Mouse (Mus musculus) erythroblast, embryonic 14.5 days (primary cell): ENCODE measurements around the gene Blvrb. TPM values are rescaled to one million over a fixed set of nuclear protein-coding genes. Genes with fewer than 3 reads are reported as not detected.

Experiments used
- H3K27me3 ChIP-seq: 2 replicates; pipeline ENCODE4 v1.6.1; 2012; ENCODE audit warnings: inconsistent platforms; ENCODE audit not compliant: control insufficient read depth
- H3K36me3 ChIP-seq: 2 replicates; pipeline ENCODE4 v1.6.1; 2012; ENCODE audit warnings: mild to moderate bottlenecking, inconsistent platforms; ENCODE audit not compliant: control insufficient read depth
- H3K4me1 ChIP-seq: 2 replicates; pipeline ENCODE4 v1.6.1; 2012; ENCODE audit warnings: inconsistent platforms; ENCODE audit not compliant: control insufficient read depth
- H3K4me3 ChIP-seq: replicated peaks from 2 replicates; pipeline ENCODE3; 2012; ENCODE audit warnings: moderate library complexity, mild to moderate bottlenecking, inconsistent platforms
- H3K9me3 ChIP-seq: 2 replicates; pipeline ENCODE4 v1.6.1; 2012; ENCODE audit warnings: low read length, inconsistent platforms, mixed read lengths; ENCODE audit not compliant: control insufficient read depth
- GATA1 ChIP-seq: IDR thresholded peaks from 2 replicates; pipeline ENCODE4 v1.6.1; 2012; ENCODE audit warnings: low read length, inconsistent platforms, mixed read lengths
- TAL1 ChIP-seq: IDR thresholded peaks from 3 replicates; pipeline ENCODE4 v1.6.1; 2012; ENCODE audit warnings: low read length, inconsistent platforms, mixed read lengths
- polyA plus RNA-seq: library from polyadenylated mRNA; stranded (reverse); fragments of >175 nt; gene quantifications from 2 replicates; pipeline ENCODE4 v1.2.3, GENCODE M21; 2012

The Blvrb gene
- polyA plus RNA-seq = 842 and 917 TPM in 2 replicates

DNA sequence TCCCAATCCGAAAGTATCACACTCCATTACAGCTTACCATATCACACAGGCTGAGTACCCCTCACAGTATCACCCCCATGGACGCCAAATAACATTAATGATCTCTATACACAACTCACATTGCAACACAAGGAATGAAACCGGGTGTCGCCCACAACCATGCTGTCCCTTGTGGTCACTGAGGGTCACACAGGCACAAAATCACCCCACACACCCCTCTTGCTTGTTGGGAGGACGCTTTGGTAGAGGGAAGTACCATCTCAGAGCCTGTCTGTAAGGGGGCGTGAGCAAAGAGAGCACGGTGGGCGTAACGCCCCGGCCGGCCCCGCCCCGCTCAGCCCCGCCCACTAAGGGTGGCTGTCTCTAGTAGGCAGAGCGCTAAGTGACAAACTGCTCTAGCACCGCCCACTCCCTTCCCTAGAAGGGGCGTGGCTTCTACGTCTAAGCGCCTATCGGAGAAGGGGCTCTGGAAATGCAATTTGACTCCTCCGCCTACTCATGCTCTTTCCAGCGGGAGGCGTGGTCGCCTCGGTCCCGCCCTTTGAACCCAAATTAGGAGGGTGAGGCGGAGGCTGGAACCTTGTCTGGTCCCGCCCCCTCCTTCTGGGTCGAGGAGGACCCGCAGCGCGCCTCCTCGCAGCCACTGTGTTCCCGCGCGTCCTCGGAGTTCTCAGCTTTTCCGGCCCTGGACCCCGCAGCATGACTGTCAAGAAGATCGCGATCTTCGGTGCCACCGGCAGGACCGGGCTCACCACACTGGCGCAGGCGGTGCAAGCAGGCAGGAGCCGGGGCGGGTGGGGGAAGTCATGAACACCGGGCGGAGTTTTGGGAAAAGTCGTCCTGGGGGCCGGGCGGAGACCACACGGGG, at the start of gene Blvrb, which contains the start of gene Sptbn4:
Blvrb (plus strand) TSS at position 560 of the 868 bp plus-strand sequence.
Sptbn4 (minus strand) TSS at position 268 of the 868 bp plus-strand sequence.
- H3K9me3 ChIP-seq = peaks cover 12% of the 10 kb centered on the region; the same call in 1 of the 2 replicates
- no peak for TF ChIP-seq TAL1
- TF ChIP-seq GATA1 = no peak
- H3K4me3 ChIP-seq = peak within 1 kb of the TSS; percentile 70
- H3K27me3 ChIP-seq = peaks cover 47% of the 10 kb centered on the region
- H3K36me3 ChIP-seq = peaks cover 41% of the 10 kb centered on the region
- H3K4me1 ChIP-seq = peaks cover 52% of the 10 kb centered on the region

DNA sequence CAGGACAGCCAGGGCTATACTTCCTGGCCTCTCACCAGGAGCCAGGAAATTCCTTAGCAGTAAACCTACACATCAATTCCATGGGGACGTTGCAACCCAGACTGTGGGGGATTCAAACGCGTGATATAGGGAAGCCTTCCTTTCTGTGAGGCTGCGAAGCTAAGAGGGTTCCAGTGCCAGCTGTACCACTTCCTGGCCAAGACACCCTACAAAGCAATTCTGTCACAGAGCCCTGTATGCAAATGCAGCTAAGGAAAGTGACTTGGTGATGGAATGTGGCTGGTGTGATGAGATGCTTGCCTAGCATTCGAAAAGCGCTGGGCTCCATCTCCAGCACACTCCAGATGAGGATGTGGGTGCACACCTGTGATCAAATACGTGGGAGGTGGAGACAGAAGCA, 47.2 kb upstream of the Blvrb start:
- peaks cover 8% of the 10 kb centered on the region; the same call in 1 of the 2 replicates for H3K9me3 ChIP-seq
- TF ChIP-seq TAL1 = no peak
- TF ChIP-seq GATA1 = no peak
- H3K27me3 ChIP-seq = peaks cover 88% of the 10 kb centered on the region

GRCm38 (mm10) chr7:27402675-27403074, 45.1 kb upstream of the Blvrb start:
- Histone ChIP-seq H3K9me3 (peaks cover 11% of the 10 kb centered on the region), H3K27me3 (peaks cover 88% of the 10 kb centered on the region), H3K36me3 (no peaks in the 10 kb centered on the region), H3K4me3 (no peak overlapping the region), H3K4me1 (no peaks in the 10 kb centered on the region)
- no peak for TF ChIP-seq GATA1
- no peak for TF ChIP-seq TAL1

More for the DNA sequence above, 47.2 kb upstream of the Blvrb start:
- Histone ChIP-seq H3K36me3 (no peaks in the 10 kb centered on the region), H3K4me3 (no peak overlapping the region), H3K4me1 (no peaks in the 10 kb centered on the region)

DNA sequence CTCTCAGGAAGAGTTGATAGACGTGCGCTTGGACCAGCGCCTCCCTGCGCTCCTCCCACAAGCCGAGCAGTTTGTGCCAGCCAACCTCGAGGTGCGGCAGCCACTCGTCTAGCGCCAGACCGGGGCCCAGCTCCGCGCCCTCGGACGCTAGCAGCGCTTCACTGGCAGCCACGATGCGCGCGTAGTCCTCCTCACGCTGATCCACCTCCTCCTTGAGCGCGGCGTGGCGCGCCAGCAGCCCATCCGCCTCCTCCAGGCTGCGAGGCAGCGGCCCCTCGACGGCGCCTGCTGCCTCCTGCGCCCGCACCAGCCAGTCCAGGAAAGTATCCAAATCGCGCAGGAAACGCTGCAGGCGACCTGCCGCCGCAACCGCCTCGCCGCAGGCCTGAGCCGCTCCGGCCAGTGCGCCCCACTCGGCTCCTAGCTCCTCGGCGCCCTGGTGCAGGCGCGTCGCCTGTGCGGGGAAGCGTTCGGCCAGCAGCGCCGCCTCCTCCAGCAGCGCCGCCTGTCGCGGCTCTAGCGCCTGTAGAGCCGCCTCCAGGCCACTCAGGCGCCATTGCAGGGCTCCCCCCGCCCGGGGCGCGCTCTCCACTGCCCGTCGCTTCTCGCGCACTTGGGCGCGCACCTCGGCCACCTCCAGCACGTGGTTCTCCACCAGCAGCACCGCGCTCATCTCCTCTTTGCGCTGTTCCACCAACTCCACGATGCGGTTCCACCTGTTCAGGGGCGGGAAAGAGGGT, 43.4 kb upstream of the Blvrb start:
- peaks cover 91% of the 10 kb centered on the region for H3K27me3 ChIP-seq

DNA sequence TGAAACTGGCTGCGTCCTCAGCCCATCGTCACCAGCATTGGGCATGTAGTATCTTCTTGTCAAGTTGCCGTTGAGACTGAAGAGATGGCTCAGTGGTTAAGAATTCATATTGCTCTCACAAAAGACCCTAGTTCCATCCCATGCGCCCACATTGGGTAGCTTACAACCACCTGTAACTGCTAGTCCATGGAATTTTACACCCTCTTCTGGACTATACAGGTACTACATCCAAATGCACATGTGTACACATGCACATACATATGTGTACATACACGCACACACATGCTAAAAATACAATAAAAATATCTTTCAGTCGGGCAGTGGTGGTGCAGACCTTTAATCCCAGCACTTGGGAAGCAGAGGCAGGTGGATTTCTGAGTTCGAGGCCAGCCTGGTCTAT, 41.3 kb upstream of the Blvrb start:
- H3K4me3 ChIP-seq = no peak overlapping the region
- H3K36me3 ChIP-seq = no peaks in the 10 kb centered on the region
- TF ChIP-seq GATA1 (no peak), TAL1 (no peak)
- peaks cover 97% of the 10 kb centered on the region for H3K27me3 ChIP-seq
- peaks cover 9% of the 10 kb centered on the region for H3K4me1 ChIP-seq
- H3K9me3 ChIP-seq = peaks cover 14% of the 10 kb centered on the region

More for the DNA sequence above, 43.4 kb upstream of the Blvrb start:
- H3K36me3 ChIP-seq = no peaks in the 10 kb centered on the region
- no peak overlapping the region for H3K4me3 ChIP-seq
- H3K9me3 ChIP-seq = peaks cover 14% of the 10 kb centered on the region
- no peak for TF ChIP-seq GATA1
- no peak for TF ChIP-seq TAL1
- H3K4me1 ChIP-seq = peaks cover 9% of the 10 kb centered on the region

DNA sequence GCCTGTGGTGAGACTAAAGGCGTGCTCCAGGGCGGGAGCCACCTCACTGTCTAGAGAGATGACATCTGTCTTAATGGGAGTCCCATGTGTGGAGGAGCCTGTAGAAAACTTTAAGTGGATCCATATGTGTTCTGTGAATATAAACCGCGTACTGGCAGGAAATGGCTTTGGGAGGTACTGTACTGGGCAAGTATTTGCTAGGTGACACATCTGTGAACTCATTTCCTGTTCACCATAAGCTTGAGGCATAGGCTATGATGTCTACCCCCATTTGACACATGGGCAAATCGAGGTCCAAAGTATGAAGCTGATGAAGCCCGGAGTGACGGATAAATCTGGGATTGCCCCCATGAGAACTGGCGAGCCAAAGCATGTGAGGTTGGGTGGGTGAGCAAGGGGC, 40.0 kb upstream of the Blvrb start:
- TF ChIP-seq TAL1 (no peak), GATA1 (no peak)
- peaks cover 9% of the 10 kb centered on the region for H3K4me1 ChIP-seq
- peaks cover 14% of the 10 kb centered on the region for H3K9me3 ChIP-seq
- H3K4me3 ChIP-seq = no peak overlapping the region
- no peaks in the 10 kb centered on the region for H3K36me3 ChIP-seq
- H3K27me3 ChIP-seq = peaks cover 86% of the 10 kb centered on the region

GRCm38 (mm10) chr7:27408379-27409176, 39.2 kb upstream of the Blvrb start:
- Histone ChIP-seq H3K27me3 (peaks cover 79% of the 10 kb centered on the region), H3K36me3 (no peaks in the 10 kb centered on the region), H3K9me3 (peaks cover 10% of the 10 kb centered on the region), H3K4me3 (peak overlapping the region; percentile 1), H3K4me1 (peaks cover 9% of the 10 kb centered on the region)
- TF ChIP-seq GATA1 = no peak
- TF ChIP-seq TAL1 = no peak

DNA sequence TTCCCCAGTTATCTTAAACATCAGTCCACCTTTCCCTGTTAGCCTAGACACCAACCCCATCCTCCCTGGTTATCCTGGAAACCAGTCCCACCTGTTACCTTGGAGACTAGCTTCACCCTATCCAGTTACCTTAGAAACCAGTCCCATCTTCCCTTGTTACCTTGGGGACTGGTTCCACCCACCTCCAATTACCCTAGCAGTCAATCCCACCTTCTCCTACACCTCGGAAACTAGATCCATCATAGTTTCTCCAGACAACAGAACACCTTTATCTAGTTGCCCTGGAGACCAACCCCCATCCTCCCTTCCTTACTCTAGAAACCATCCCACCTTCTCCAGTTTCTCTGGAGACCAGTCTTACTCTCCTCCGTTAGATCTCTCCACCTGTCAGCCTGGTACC, 30.6 kb upstream of the Blvrb start:
- H3K27me3 ChIP-seq = peaks cover 11% of the 10 kb centered on the region
- H3K4me1 ChIP-seq = no peaks in the 10 kb centered on the region
- peaks cover 4% of the 10 kb centered on the region for H3K9me3 ChIP-seq
- H3K4me3 ChIP-seq = no peak overlapping the region
- TF ChIP-seq TAL1 (no peak), GATA1 (no peak)
- H3K36me3 ChIP-seq = no peaks in the 10 kb centered on the region
